Mouse (Mus musculus): Measurements from ENCODE around the gene Pycard.
A peak's percentile ranks its signal among the peaks of the same experiment; 100 is the strongest.
"Not testable (repeated sequence)": the region's sequence is repeated elsewhere in the genome, so short reads cannot be mapped to it uniquely, and the experiment has no call there.

Pycard gene

DNA sequence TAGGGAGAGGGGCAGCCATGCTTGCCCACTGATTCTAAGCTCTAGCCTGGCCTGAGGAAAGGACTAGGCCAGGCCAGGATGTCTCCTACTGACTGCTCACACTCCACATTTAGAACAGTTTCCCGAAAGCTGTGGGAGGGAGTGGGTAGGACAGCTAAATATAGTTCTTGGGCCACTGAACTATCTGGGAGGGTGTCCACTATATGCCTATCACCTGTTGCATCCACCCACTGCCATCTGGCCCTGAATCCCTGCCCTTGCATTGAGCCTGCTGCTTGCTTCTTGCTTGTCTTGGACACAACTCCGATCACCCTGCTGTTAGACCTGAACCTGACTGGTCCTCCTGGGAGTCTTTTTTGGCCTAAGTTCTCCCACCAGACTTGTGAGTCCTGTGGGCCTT lies 10.0 kb upstream of the Pycard start, which contains the start of gene Trim72:
Gene Trim72 (plus strand): TSS at position 262 of the 400 bp plus-strand sequence.
- DNase-seq (ENCODE audit: low read depth, low spot score) = peak; percentile 92

DNA sequence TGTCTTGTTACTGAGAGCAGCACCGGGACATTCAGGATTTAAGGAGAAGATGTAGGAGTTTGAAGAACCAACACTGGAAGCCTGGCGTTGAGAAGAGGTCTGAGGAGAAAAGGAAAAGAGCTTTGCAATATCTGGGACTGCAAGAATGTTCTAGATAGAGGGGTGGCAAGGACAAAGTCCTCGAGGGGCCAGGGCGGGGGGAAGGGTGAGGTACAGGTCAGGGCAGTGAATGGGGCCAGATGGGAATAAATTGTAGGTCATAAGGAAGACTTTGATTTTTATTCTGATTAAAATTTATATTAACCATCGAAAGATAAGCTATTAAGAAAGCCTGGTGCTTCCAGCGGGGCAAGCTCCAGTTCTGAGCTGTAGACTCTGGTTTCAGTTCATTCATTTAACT lies 9.4 kb upstream of the Pycard start:
- no peak for DNase-seq (ENCODE audit: low read depth, low spot score)

GRCm38 (mm10) chr7:128000068-128000950 lies 6.6 kb upstream of the Pycard start:
- peak; percentile 24 for DNase-seq (ENCODE audit: low read depth, low spot score)

GRCm38 (mm10) chr7:127999436-127999835 lies 5.8 kb upstream of the Pycard start:
- no peak for DNase-seq (ENCODE audit: low read depth, low spot score)

GRCm38 (mm10) chr7:127992488-127993340 lies 953 bp downstream of the Pycard start:
- DNase-seq (ENCODE audit: low read depth, low spot score) = no peak

DNA sequence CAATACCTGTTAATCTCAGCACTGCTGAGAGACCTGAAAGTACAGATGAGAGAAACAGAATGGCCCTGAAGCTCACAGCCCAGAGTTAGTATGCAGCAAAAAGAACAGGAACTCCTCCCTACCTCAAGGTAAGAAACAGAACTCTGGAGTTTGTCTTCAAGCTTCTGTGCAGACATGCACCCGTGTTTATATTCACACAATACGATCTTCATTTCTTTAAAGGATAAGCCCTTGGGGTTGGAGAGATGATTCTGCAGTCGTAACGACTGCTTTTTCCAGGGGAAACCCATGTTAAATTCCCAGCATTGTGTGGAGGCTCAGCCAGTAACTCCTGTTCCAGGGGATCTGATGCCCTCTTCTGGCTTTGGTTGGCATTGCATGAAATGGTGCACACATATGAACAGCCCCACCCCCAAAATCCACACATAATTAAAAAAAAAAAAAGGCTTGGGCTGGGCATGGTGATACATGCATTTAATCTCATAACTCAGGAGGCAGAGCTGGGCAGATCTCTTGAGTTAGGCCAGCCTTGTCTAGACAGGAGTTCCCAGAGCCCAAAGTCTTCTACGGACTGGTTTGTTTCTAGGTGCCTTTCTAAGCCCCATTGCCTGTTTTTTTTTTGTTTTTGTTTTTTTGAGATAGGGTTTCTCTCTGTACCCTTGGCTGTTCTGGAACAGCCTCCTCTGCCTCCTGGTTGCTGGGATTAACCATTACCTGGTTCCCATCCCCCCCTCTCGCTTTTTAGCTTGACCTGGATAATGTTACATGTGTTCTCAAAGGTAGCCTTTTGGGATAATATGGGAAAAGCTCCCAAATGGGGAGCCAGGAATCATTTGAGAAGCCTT lies 1.8 kb downstream of the Pycard start:
- DNase-seq (ENCODE audit: low read depth, low spot score) = peak; percentile 24

DNA sequence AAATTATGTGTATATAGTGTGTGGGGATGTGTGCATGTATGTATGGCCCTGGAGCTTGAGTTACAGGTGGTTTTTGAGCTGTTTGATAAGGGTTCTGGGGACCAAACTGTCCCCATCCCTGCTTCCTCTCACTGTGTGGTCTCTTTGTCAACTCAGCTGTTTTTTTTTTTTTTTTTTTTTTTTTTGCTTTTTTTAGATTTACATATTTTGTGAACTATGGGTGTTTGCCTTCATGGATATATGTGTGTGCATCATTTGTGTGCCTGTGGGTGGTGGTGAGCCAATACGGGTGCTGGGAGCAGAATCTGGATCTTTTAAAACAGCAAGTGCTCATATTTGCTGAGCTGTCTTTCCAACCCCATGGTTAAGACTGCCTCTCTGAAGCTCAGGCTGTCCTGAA lies 4.8 kb downstream of the Pycard start:
- no peak for DNase-seq (ENCODE audit: low read depth, low spot score)

DNA sequence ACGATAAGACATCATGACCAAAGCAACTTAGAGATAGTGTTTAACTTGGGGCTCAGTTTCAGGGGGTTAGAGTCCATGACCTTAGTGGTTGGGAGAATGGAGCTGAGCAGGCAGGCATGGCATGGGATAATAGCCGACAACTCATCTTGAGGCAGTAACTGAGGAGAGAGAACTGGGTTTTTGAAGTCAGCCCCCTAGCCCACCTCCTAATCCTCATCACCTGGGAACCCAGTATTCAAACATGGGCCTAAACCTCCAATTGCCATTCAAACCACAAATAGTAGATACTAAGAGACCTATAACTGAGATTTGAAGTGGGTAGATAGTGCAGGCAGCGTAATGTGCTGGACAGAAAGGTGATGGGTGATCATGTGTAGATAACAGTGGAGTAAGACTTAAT lies 13.1 kb downstream of the Pycard start:
- no peak for DNase-seq (ENCODE audit: low read depth, low spot score)

DNA sequence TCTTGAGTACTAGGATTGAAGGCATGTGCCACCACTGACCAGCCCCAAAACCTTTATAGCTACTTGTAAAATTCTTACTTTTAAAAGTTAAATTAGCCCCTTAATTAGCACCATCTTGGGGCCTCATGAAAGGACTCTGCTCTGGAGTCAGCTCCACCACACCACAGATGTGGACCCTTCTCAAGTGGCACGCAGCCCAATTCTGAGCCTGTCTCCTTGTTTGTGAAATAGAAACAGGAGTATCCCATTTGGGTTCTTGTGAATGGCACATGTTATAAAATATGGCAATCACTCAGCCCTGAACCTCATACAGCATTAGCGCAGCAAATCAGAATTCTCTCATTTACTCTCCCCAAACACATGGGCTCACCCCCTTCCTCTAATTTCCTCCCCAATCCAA lies 14.8 kb downstream of the Pycard start:
- DNase-seq (ENCODE audit: low read depth, low spot score) = no peak

DNA sequence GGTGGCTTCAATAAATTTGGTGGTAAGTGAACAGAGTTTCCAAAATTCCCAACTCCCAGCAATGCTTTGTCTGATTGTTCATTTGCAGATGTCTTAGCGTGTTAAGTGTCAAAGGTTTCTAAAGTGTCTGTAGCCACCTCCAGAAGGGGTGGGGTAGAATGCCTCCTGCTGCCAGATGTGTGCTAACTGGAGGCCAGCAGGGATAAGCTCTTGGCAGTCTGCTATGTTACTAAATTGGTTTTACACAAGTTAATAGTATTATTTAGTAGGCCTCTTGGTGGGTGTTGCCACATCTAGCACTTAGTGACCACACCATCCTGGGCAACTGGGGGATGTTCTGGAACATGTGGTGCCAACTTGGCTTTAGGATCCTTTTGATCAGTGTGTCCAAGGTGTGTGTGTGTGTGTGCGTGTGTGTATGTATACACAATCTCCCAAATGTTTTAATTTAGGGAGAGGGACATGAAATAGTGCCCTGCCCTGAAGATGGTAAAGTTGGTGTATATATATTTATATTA lies 19.2 kb downstream of the Pycard start:
- DNase-seq (ENCODE audit: low read depth, low spot score) = peak; percentile 21

DNA sequence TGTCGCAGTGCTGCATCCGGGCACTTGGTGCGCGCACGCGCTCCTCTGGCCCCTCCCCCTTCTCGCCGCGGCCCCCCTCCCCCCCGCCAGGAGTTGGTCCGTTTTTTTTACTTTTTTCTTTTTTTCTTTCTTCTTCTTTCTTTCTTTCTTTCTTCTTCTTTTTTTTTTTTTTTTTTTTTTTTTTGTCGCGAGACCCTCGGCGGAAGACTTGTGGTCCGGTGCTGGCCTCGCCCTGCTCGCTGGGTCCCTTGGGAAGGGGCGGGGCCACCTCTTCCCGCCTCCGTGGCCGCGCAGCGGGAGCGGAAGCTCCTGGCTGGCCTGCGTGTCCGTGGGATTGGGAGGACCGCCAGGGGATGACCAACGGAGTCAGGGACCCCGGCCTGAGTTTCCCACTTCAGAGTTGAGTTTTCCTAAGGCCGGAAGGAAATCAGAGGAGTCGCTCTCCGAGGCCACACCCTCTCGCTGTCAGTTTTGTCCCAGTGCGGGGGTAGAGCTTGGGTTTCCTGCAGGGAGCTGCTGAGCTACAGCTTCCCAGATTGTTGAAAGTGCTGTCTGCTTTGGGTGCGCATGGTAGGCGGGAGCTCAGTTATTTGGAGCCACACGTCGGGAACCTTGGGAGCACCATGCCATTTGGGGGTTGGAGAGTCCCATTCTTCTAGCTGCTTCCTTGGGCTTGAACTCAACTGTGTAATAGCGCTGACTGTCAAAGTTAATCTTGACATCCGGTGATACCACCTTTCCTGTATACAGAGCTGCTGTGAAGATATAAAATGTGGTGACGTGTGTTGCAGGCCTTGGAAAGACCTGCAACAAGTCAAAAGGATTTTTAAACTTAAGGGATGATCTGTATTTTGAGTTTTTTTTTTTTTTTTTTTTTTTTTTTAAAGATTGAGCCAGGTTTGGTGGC lies 25.5 kb downstream of the Pycard start:
- peak; percentile 74 for DNase-seq (ENCODE audit: low read depth, low spot score)

DNA sequence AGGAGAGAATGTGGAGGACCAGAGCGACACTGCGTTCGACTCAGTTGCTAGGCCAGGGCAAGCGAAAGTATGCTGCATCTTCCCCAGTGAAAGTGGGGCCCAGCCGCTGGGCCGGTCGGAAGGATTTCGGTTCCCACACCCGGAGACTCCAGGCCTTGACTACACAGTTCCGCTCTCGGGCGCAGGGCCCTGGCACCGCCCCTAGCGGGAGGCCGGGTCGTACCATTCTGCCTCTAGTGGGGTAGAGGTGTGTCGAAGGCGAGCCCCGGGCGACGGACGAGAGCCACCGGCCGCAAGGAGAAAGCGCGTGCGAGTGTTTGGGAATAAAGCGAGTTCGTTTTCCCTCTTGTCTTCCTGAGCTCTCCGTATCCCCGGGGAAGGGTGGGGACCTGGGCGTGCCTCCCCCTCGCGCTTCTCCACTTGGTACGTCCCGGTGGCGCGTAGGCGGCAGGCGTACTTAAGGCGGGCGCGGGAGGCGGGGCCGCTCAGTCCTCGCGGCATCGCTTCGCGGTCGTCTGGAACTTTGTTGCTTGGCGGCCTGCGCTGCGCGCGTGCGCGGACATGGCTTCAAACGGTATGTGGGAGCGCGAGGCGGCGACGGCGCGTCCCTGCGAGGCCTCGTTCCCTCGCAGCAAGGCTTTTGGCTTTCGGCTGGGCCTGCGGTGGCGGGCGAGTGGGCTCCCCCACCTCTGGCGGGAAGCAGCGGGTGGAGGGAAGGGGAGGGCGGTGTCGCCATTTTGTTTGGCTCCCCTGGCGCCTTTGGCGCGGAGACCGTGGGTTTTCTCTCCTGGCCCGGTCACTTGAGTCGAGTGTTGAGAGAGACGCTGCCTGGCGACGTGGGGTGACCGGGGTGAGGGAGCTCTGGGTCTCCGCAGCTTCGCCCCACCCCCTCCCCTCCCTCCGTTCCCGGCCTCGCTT lies 26.4 kb downstream of the Pycard start, which contains the start of gene Fus:
Gene Fus (plus strand): TSS at position 454 of the 918 bp plus-strand sequence.
- peak; percentile 94 for DNase-seq (ENCODE audit: low read depth, low spot score)

GRCm38 (mm10) chr7:127966371-127966918 lies 27.2 kb downstream of the Pycard start:
- peak; percentile 11 for DNase-seq (ENCODE audit: low read depth, low spot score)

GRCm38 (mm10) chr7:127959364-127959763 lies 34.3 kb downstream of the Pycard start:
- DNase-seq (ENCODE audit: low read depth, low spot score) = no peak

GRCm38 (mm10) chr7:127952864-127953581 lies 40.6 kb downstream of the Pycard start:
- DNase-seq (ENCODE audit: low read depth, low spot score) = no peak

GRCm38 (mm10) chr7:127946470-127947023 lies 47.1 kb downstream of the Pycard start, which contains the start of gene Prss36:
Gene Prss36 (minus strand): TSS chr7:127946725.
- no peak for DNase-seq (ENCODE audit: low read depth, low spot score)

GRCm38 (mm10) chr7:127944614-127945013 lies 49.1 kb downstream of the Pycard start:
- DNase-seq (ENCODE audit: low read depth, low spot score) = no peak

DNA sequence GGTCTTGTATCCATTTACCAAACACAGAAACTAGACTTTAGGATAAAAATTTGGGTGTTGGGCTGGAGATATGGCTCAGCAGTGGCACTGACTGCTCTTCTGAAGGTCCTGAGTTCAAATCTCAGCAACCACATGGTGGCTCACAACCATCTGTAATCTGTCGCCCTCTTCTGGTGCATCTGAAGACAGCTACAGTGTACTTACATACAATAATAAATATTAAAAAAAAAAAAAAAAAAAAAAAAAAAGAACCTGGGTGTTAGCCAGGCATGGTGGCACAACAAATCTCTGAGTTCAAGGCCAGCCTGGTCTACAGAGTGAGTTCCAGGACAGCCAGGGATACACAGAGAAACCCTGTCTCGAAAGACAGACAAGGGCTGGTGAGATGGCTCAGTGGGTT lies 51.6 kb downstream of the Pycard start:
- DNase-seq (ENCODE audit: low read depth, low spot score) = not testable (repeated sequence)
